Mouse (Mus musculus): Measurements from ENCODE around the gene Foxc1.

DNA sequence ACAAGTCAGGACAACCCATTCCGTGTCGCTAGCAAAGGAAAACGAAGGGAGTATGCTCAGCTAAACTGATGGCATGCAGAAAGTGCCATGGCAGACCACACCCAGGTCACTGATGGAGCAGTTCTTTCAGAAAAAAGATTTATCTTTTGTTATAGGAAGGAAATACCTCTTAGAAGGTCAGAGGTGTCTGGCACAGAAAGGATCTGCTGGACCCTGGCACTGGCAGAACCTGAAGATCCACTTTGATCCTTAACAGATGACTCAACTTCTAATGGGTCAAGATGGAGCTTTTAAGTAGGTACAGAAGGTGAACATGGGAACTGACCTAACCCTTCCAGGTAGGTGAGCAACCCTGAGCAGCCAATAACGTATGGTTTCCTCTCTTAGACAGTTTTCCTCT, 29.4 kb downstream of the Foxc1 start:
- TF ChIP-seq POLR2A (IDR thresholded peaks at IDR 0.05; ENCODE audit: extremely low read depth, insufficient read depth, low read length) (no peak), CTCF (IDR thresholded peaks at IDR 0.05; ENCODE audit: low read depth, low read length) (no peak)

Data from liver, adult 2 months (tissue).